Mouse (Mus musculus) E14TG2a.4 (cell line): ENCODE measurements around the gene Ddx56.

Experiments
- CTCF ChIP-seq: conservative IDR thresholded peaks from 2 replicates; pipeline ENCODE4 v1.5.1; 2014; ENCODE audit warnings: low read length
- NANOG ChIP-seq: IDR thresholded peaks from 2 replicates; pipeline ENCODE4 v1.6.1; 2014; ENCODE audit warnings: borderline replicate concordance, low read length, mixed read lengths
- POU5F1 ChIP-seq: IDR thresholded peaks from 2 replicates; pipeline ENCODE4 v1.6.1; 2014; ENCODE audit warnings: low read length, borderline replicate concordance

DNA sequence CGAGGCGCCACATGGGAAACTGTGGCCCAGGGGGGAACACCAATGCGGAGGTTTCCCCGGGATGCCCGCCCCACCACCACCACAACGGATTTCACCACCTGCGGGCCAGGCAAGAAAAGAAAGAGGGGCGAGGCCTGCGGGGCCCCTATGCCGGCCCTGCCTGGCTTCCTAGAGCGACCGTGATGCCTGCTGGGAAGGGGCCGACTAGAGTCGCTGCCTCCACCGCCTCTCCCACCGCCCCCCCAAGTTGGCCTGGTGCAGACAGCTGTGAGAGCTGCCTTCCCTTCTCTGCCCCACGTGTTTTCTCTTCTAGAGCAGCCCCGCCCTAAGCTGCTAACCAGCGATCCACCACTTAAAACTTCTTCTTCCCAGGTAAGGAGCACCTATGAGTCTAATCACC, 22.9 kb downstream of the Ddx56 start:
- no peak for TF ChIP-seq CTCF
- no peak for TF ChIP-seq POU5F1
- TF ChIP-seq NANOG = no peak
